Mouse (Mus musculus): ENCODE data around the gene Ralbp1. TPM values are rescaled to one million over a fixed set of nuclear protein-coding genes. Genes with fewer than 3 reads are reported as not detected.

The Ralbp1 gene
- polyA plus RNA-seq, 1 experiment from 2014 or later: 47.8 TPM

GRCm38 (mm10) chr17:65872051-65872450, 13.5 kb downstream of the Ralbp1 start:
- 49% methylated on average over 6 of the region's 6 CpGs for WGBS
- H3K9me3 ChIP-seq (replicated peaks; ENCODE audit: control insufficient read depth, low read length): no peaks in the 10 kb centered on the region
- H3K27ac ChIP-seq (replicated peaks; ENCODE audit: low read depth, low read length): no peak overlapping the region
- H3K4me3 ChIP-seq (ENCODE audit: low read depth, low read length): no peak overlapping the region
- DNase-seq (ENCODE audit: low spot score): no peak
- no peak overlapping the region for H3K9ac ChIP-seq (replicated peaks; ENCODE audit: low read length)
- no peak for ATAC-seq (replicated peaks; ENCODE audit: insufficient number of reproducible peaks, low FRiP score, low TSS enrichment, low read depth)
- no peaks in the 10 kb centered on the region for H3K27me3 ChIP-seq (ENCODE audit: control insufficient read depth, insufficient read depth, low read length)
- no peaks in the 10 kb centered on the region for H3K36me3 ChIP-seq (replicated peaks; ENCODE audit: control insufficient read depth, insufficient read depth, low read depth, low read length)
- peaks cover 2% of the 10 kb centered on the region for H3K4me1 ChIP-seq (ENCODE audit: control insufficient read depth, insufficient read depth, low read length)
- no peak overlapping the region for H3K4me2 ChIP-seq (ENCODE audit: low read depth, low read length)

GRCm38 (mm10) chr17:65871641-65872041, 14.0 kb downstream of the Ralbp1 start:
- peaks cover 2% of the 10 kb centered on the region for H3K4me1 ChIP-seq (ENCODE audit: control insufficient read depth, insufficient read depth, low read length)
- H3K9me3 ChIP-seq (replicated peaks; ENCODE audit: control insufficient read depth, low read length): no peaks in the 10 kb centered on the region
- ATAC-seq (replicated peaks; ENCODE audit: insufficient number of reproducible peaks, low FRiP score, low TSS enrichment, low read depth): no peak
- no peaks in the 10 kb centered on the region for H3K36me3 ChIP-seq (replicated peaks; ENCODE audit: control insufficient read depth, insufficient read depth, low read depth, low read length)
- no peak overlapping the region for H3K4me3 ChIP-seq (ENCODE audit: low read depth, low read length)
- no peak overlapping the region for H3K27ac ChIP-seq (replicated peaks; ENCODE audit: low read depth, low read length)
- H3K4me2 ChIP-seq (ENCODE audit: low read depth, low read length): no peak overlapping the region
- peak; percentile 22 for DNase-seq (ENCODE audit: low spot score)
- no peak overlapping the region for H3K9ac ChIP-seq (replicated peaks; ENCODE audit: low read length)
- no peaks in the 10 kb centered on the region for H3K27me3 ChIP-seq (ENCODE audit: control insufficient read depth, insufficient read depth, low read length)
- 33% methylated on average over 5 of the region's 5 CpGs for WGBS

- DNase-seq (ENCODE audit: low spot score): peak; percentile 77
- WGBS: 39% methylated on average over 4 of the region's 4 CpGs
- Histone ChIP-seq H3K9me3 (replicated peaks; ENCODE audit: control insufficient read depth, low read length) (no peaks in the 10 kb centered on the region), H3K4me3 (ENCODE audit: low read depth, low read length) (no peak overlapping the region), H3K27ac (replicated peaks; ENCODE audit: low read depth, low read length) (no peak overlapping the region), H3K9ac (replicated peaks; ENCODE audit: low read length) (no peak overlapping the region), H3K36me3 (replicated peaks; ENCODE audit: control insufficient read depth, insufficient read depth, low read depth, low read length) (no peaks in the 10 kb centered on the region), H3K4me1 (ENCODE audit: control insufficient read depth, insufficient read depth, low read length) (peaks cover 2% of the 10 kb centered on the region), H3K27me3 (ENCODE audit: control insufficient read depth, insufficient read depth, low read length) (no peaks in the 10 kb centered on the region), H3K4me2 (ENCODE audit: low read depth, low read length) (no peak overlapping the region)
- no peak for ATAC-seq (replicated peaks; ENCODE audit: insufficient number of reproducible peaks, low FRiP score, low TSS enrichment, low read depth)
Measured at GRCm38 (mm10) chr17:65870146-65870545, 15.5 kb downstream of the Ralbp1 start.

GRCm38 (mm10) chr17:65869720-65870119, 15.9 kb downstream of the Ralbp1 start:
- Histone ChIP-seq H3K27me3 (ENCODE audit: control insufficient read depth, insufficient read depth, low read length) (no peaks in the 10 kb centered on the region), H3K27ac (replicated peaks; ENCODE audit: low read depth, low read length) (no peak overlapping the region), H3K4me2 (ENCODE audit: low read depth, low read length) (no peak overlapping the region), H3K9ac (replicated peaks; ENCODE audit: low read length) (no peak overlapping the region), H3K4me3 (ENCODE audit: low read depth, low read length) (no peak overlapping the region), H3K4me1 (ENCODE audit: control insufficient read depth, insufficient read depth, low read length) (peaks cover 2% of the 10 kb centered on the region), H3K9me3 (replicated peaks; ENCODE audit: control insufficient read depth, low read length) (no peaks in the 10 kb centered on the region), H3K36me3 (replicated peaks; ENCODE audit: control insufficient read depth, insufficient read depth, low read depth, low read length) (no peaks in the 10 kb centered on the region)
- WGBS: 91% methylated on average over 10 of the region's 10 CpGs
- DNase-seq (ENCODE audit: low spot score) (no peak), ATAC-seq (replicated peaks; ENCODE audit: insufficient number of reproducible peaks, low FRiP score, low TSS enrichment, low read depth) (no peak)

DNA sequence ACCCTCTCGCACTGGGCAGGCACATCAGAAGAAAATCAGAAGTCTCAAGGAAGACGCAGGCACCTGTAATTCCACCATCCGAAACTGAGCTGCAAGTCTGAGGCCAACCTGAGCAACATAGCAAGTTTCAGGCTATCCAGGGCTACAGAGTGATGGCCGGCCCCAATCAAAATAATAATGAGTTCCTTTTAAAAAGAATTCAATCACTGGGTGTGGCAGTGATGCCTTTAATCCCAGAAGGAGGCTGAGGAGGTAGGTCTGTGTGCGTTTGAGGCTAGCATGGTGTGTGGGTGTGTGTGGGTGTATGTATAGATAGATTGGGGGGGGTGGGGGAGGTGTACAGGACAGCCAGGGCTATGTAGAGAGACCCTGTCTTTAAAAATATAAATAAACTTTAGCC, 17.6 kb downstream of the Ralbp1 start:
- H3K36me3 ChIP-seq (replicated peaks; ENCODE audit: control insufficient read depth, insufficient read depth, low read depth, low read length): no peaks in the 10 kb centered on the region
- DNase-seq (ENCODE audit: low spot score): no peak
- WGBS: 91% methylated on average over 5 of the region's 5 CpGs
- H3K4me1 ChIP-seq (ENCODE audit: control insufficient read depth, insufficient read depth, low read length): peaks cover 2% of the 10 kb centered on the region
- no peaks in the 10 kb centered on the region for H3K9me3 ChIP-seq (replicated peaks; ENCODE audit: control insufficient read depth, low read length)
- no peak for ATAC-seq (replicated peaks; ENCODE audit: insufficient number of reproducible peaks, low FRiP score, low TSS enrichment, low read depth)
- no peaks in the 10 kb centered on the region for H3K27me3 ChIP-seq (ENCODE audit: control insufficient read depth, insufficient read depth, low read length)
- no peak overlapping the region for H3K9ac ChIP-seq (replicated peaks; ENCODE audit: low read length)
- H3K4me2 ChIP-seq (ENCODE audit: low read depth, low read length): no peak overlapping the region
- no peak overlapping the region for H3K27ac ChIP-seq (replicated peaks; ENCODE audit: low read depth, low read length)
- no peak overlapping the region for H3K4me3 ChIP-seq (ENCODE audit: low read depth, low read length)

DNA sequence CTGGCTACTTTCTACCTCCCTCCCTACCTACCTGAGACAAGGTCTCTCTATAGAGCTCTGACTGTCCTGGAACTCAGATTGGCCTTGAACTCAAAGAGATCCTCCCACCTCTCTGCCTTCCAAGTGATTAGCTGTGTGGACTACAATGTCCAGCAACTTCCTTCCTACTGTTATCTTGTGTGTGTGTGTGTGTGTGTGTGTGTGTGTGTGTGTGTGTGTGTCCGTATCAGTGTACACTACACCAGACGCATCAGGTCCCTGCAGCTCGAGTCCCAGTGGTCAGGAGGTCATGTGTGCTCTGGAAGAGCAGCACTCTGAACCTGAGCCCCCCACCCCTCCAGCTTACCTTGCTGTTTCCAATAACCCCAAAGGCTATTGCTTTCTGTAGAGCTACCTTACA, 19.4 kb downstream of the Ralbp1 start:
- Histone ChIP-seq H3K27ac (replicated peaks; ENCODE audit: low read depth, low read length) (no peak overlapping the region), H3K9me3 (replicated peaks; ENCODE audit: control insufficient read depth, low read length) (no peaks in the 10 kb centered on the region), H3K36me3 (replicated peaks; ENCODE audit: control insufficient read depth, insufficient read depth, low read depth, low read length) (no peaks in the 10 kb centered on the region), H3K4me3 (ENCODE audit: low read depth, low read length) (no peak overlapping the region), H3K4me2 (ENCODE audit: low read depth, low read length) (no peak overlapping the region), H3K9ac (replicated peaks; ENCODE audit: low read length) (no peak overlapping the region), H3K4me1 (ENCODE audit: control insufficient read depth, insufficient read depth, low read length) (no peaks in the 10 kb centered on the region), H3K27me3 (ENCODE audit: control insufficient read depth, insufficient read depth, low read length) (no peaks in the 10 kb centered on the region)
- WGBS: 87% methylated on average over 3 of the region's 3 CpGs
- DNase-seq (ENCODE audit: low spot score): no peak
- ATAC-seq (replicated peaks; ENCODE audit: insufficient number of reproducible peaks, low FRiP score, low TSS enrichment, low read depth): no peak

DNA sequence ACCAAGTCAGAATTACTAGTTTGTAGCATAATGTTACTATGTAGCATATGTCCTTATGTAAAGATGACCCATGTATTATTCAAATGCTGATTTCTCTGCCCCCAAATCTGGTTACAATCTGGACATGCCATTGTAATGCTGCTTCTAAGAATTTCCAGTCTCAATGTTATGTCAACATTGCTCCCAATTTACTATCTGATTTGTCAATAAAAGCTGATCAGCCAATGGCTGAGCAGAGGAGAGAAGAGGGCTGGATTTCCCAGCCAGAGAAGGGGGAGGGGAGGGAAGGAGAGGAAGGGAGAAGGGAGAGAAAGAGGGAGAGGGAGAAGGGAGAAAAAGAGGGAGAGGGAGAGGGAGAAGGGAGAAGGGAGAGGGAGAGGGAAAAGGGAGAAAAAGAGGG, 20.3 kb downstream of the Ralbp1 start:
- no peaks in the 10 kb centered on the region for H3K4me1 ChIP-seq (ENCODE audit: control insufficient read depth, insufficient read depth, low read length)
- no peaks in the 10 kb centered on the region for H3K36me3 ChIP-seq (replicated peaks; ENCODE audit: control insufficient read depth, insufficient read depth, low read depth, low read length)
- no peak overlapping the region for H3K4me2 ChIP-seq (ENCODE audit: low read depth, low read length)
- no peaks in the 10 kb centered on the region for H3K27me3 ChIP-seq (ENCODE audit: control insufficient read depth, insufficient read depth, low read length)
- H3K9me3 ChIP-seq (replicated peaks; ENCODE audit: control insufficient read depth, low read length): no peaks in the 10 kb centered on the region
- H3K9ac ChIP-seq (replicated peaks; ENCODE audit: low read length): no peak overlapping the region
- DNase-seq (ENCODE audit: low spot score) (no peak), ATAC-seq (replicated peaks; ENCODE audit: insufficient number of reproducible peaks, low FRiP score, low TSS enrichment, low read depth) (no peak)
- H3K27ac ChIP-seq (replicated peaks; ENCODE audit: low read depth, low read length): no peak overlapping the region
- H3K4me3 ChIP-seq (ENCODE audit: low read depth, low read length): no peak overlapping the region

GRCm38 (mm10) chr17:65864742-65865141, 20.9 kb downstream of the Ralbp1 start:
- DNase-seq (ENCODE audit: low spot score) (peak; percentile 80), ATAC-seq (replicated peaks; ENCODE audit: insufficient number of reproducible peaks, low FRiP score, low TSS enrichment, low read depth) (no peak)
- WGBS: 43% methylated on average over 4 of the region's 4 CpGs

More at GRCm38 (mm10) chr17:65864742-65865141, 20.9 kb downstream of the Ralbp1 start:
- Histone ChIP-seq H3K36me3 (replicated peaks; ENCODE audit: control insufficient read depth, insufficient read depth, low read depth, low read length) (no peaks in the 10 kb centered on the region), H3K9me3 (replicated peaks; ENCODE audit: control insufficient read depth, low read length) (no peaks in the 10 kb centered on the region), H3K4me1 (ENCODE audit: control insufficient read depth, insufficient read depth, low read length) (no peaks in the 10 kb centered on the region), H3K27me3 (ENCODE audit: control insufficient read depth, insufficient read depth, low read length) (no peaks in the 10 kb centered on the region), H3K27ac (replicated peaks; ENCODE audit: low read depth, low read length) (no peak overlapping the region), H3K4me2 (ENCODE audit: low read depth, low read length) (no peak overlapping the region), H3K4me3 (ENCODE audit: low read depth, low read length) (no peak overlapping the region), H3K9ac (replicated peaks; ENCODE audit: low read length) (no peak overlapping the region)
